Mouse (Mus musculus) urinary bladder, postnatal 25 days (tissue): ENCODE measurements around the gene Ensa.
"Not testable (repeated sequence)": the region's sequence is repeated elsewhere in the genome, so short reads cannot be mapped to it uniquely, and the experiment has no call there.

Source experiments
- DNase-seq: peaks from one replicate; pipeline ENCODE4 v3.0.0; 2022; ENCODE audit warnings: low spot score

The Ensa gene

DNA sequence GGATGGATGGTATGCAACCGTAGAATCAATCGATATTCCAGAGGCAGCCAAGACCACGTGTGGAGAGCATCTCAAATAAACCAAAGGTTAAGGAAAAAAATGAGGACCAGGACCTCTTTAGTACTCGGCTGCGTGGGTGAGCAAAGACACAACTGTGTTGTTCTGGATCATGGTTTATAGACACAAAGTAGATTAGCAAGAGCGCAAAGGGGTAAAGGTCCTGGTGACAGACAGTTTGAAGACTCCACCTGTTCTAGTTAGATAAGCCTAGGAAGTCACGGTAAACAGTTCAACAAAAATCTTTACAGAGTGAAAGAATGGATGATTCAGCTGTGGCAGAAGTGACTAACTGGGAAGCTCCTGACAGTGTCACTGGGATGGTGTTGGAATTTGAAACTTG, 18.3 kb downstream of the Ensa start:
- DNase-seq = no peak

GRCm38 (mm10) chr3:95645313-95646235, 20.8 kb downstream of the Ensa start:
- DNase-seq = no peak

GRCm38 (mm10) chr3:95648016-95648415, 23.2 kb downstream of the Ensa start:
- DNase-seq = no peak

DNA sequence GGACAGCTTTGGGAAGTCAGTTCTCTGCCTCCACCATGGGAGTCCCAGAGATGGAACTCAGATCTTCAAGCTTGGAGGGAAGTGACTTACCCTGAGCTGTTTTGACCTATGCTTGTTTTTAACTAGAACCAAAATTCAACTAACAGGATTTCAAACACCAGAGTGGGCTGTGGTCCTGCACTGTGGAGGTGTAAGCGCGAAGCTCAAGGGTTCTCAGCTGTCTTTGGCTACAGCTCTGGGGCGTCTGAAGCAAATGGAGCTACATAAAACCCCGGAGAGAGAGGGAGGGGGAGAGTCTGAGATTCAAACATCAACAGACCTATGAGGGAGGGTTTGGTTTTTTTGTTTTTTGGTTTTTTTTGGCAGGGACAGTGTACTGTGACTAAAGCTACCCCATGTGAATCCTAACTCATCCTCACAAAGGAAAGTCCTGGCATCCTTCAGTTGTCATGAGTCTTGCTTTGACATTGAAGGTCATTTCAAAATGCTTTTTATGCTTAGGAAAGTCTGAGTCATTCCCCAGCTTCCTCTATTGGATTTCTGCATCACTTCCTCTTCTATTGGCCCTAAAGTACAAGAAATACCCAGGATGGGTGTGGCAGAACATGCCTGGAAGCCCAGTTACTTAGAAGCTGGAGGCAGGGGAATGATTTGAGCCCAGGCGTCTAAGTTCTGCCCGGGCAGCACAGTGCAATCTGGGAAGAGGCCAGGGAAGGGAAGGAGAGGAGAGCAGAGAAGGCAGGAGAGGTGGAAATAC, 25.7 kb downstream of the Ensa start:
- DNase-seq = no peak

DNA sequence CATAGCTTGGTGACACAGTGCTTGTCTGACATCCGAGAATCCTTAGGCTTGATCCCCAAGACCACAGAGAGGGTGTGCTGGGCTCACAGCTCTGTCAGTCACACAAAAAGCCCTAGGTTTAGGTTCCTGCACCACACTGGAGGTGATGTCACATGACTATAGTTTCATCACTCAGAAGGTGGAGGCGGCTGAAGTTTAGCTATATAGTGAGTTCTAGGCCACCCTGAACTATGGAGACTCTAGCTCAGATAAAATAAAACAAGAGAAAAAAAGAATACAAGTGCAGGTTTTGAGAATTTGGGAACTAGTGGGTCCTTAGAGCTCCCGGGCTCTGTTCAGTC, 26.2 kb downstream of the Ensa start:
- DNase-seq = no peak

GRCm38 (mm10) chr3:95651391-95652203, 26.8 kb downstream of the Ensa start:
- DNase-seq = no peak

- no peak for DNase-seq
Observed at GRCm38 (mm10) chr3:95652204-95652811, 27.5 kb downstream of the Ensa start.

- no peak for DNase-seq
Observed at GRCm38 (mm10) chr3:95652871-95653270, 28.1 kb downstream of the Ensa start.

DNA sequence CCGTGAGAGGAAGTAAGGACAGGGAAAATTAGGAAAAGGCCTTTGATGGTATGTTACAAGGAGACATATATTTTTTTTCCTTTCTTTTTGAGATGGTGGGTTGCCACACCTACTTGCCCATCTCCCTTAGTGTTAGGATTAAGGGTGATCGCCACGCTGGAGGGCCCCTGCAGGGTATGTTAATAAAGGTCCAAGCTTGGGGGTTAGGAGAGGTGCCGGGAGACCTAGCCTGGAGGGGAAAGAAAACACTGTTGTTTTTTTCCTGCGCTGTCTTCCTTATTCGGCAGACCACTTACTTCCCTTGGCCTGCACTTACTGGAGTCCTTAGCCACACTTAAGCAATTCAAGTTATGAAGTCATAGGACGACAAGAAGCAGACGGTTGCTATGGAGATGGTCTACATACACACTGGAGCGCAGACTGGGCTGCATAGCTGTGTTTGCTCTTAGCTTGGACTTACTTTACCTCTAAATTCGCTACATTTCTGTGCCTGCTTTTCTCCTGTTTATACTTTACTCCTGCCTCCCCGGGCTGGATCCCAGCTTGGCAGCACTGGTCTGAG, 28.8 kb downstream of the Ensa start:
- no peak for DNase-seq

DNA sequence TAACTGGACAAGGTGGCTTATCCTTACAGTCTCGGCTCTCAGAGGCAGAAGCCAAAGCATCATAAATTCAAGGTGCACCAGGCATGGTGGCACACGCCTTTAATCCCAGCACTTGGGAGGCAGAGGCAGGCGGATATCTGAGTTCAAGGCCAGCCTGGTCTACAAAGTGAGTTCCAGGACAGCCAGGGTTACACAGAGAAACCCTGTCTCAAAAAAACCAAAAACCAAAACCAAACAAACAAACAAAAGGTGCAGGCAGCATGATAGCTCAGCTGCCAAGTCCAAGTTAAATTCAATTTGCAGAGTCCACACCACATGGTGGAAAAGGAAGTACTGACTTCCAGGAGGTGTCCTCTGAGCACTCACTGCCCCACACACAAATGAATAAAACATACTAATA, 29.6 kb downstream of the Ensa start:
- not testable (repeated sequence) for DNase-seq

DNA sequence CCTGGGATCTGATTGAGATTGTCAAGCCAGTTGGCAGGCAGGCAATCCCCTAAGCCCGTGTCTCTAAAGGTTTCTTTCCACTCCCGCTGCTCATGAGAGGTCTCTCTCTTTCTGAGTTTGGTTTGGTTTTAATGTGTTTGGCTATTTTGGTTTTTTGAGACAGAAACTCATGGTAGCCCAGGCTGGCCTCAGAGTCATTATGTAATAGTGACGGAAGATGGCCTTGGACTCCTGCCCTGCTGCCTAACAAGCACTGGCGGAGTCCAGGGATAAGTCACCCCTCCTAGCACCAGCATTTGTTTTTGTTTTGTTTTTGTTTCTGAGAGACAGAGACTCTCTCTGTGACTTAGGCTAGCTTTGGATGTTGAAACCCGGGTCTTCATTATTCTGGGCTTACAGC, 30.6 kb downstream of the Ensa start:
- DNase-seq = no peak

- DNase-seq = no peak
Observed at GRCm38 (mm10) chr3:95657108-95657507, 32.3 kb downstream of the Ensa start.

GRCm38 (mm10) chr3:95657711-95658110, 32.9 kb downstream of the Ensa start:
- DNase-seq = no peak

- DNase-seq = peak; percentile 92
Observed at GRCm38 (mm10) chr3:95658236-95658867, 33.6 kb downstream of the Ensa start, which contains the start of gene Mcl1. Gene Mcl1 (plus strand): TSS chr3:95658788.

GRCm38 (mm10) chr3:95658868-95659712, 34.3 kb downstream of the Ensa start:
- DNase-seq = peak; percentile 63

DNA sequence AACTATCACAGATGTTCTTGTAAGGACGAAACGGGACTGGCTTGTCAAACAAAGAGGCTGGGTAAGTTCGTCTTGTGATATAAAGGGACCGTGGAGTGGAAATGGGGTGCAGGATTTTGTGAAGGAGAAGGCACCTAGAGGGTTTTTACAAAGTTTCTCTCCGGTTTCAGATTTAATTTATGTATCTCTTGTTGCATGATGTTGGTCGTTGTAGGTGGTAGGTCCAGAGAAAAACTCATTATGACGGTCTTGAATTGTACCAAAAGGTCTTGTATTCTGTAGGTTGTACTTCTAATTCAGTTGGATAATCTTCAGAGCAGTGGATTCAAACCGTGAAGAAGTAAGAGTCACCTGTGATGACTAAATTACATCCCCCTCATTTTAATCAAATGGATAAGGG, 35.2 kb downstream of the Ensa start:
- no peak for DNase-seq

- DNase-seq = no peak
Observed at GRCm38 (mm10) chr3:95660788-95661478, 36.1 kb downstream of the Ensa start.

- DNase-seq = no peak
Observed at GRCm38 (mm10) chr3:95661945-95662715, 37.3 kb downstream of the Ensa start.
